Mouse (Mus musculus): ENCODE data around the gene Olfr968. TPM values are rescaled to one million over a fixed set of nuclear protein-coding genes. Genes with fewer than 3 reads are reported as not detected.

Olfr968 gene
- polyA plus RNA-seq (2017; shearing (Covaris generic)) = not detected

DNA sequence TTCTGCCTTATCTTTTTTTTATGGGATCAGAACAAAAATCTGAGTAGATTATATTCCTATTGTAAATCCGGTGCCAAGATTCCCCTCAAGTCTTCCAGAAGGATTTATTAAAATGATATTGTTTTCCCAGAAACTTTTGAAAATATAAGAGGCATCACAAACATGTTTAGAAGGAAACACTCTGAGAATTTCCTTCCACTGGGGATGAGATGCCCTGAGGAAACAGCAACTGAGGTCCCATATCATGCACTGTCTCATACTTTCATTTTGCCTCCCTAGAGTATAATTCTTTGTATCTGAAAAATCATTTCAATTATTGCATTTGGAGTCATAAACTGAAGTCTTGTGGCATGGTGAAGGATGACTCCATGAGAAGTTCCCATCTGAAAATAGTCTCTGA, at the start of gene Olfr968:
Gene Olfr968, minus strand, starts transcription at position 101 of the 400 bp plus-strand sequence.

DNA sequence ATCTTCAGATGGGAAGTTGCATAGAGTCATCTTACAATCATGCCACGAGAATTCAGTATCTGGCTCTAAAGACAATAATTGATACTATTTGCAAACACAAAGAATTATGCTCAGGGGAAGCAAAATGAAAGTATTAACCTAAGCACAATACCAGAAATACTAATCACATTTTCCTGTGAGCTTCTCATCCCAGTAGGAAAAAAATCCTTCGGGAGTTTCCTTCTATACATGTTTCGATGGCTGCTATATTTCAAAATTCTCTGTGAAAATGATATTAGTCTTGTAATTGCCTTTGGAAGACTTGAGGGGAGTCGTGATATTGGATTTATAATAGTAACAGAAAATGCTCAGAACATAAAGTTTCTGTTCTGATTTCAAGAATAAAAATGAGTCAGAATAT, 25.5 kb upstream of the Olfr968 start, which contains the start of gene Olfr970:
Gene Olfr970, plus strand, starts transcription at position 301 of the 400 bp plus-strand sequence.

DNA sequence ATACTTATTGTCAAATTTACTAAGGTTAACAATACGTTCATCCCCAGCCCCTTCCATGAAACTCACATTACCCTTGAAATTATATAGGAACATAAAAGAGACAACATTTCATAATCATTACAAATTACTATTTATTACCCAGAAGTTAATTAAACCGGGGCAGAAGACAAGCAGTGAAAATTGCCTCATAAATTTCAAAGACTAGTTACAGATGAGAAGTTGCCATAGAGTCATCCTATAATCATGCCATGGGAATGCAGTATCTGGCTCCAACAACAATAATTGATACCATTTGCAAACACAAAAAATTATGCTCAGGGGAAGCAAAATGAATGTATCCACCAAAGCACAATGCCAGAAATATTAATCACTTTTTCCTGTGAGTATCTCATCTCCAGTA, 7.5 kb upstream of the Olfr968 start, which contains the start of gene Olfr969:
Gene Olfr969, plus strand, starts transcription at position 388 of the 400 bp plus-strand sequence.

DNA sequence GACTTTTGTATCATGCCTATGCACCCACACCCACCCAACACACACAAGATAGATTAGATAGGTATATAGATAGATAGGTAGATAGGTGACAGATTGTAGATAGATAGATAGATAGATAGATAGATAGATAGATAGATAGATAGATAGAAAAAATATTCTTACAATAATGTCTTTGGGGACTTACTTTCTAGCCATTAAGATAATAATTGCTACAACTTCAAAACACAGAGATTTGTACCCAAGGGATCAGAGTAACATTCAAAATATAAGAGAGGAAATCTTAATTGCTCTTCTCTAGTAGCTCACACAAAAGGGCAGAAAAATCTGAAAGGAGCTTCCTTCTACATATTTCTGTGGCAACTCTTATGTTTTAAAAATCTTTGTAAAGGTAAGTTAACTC, 37.1 kb downstream of the Olfr968 start, which contains the start of gene Olfr967:
Gene Olfr967, plus strand, starts transcription at position 301 of the 400 bp plus-strand sequence.

DNA sequence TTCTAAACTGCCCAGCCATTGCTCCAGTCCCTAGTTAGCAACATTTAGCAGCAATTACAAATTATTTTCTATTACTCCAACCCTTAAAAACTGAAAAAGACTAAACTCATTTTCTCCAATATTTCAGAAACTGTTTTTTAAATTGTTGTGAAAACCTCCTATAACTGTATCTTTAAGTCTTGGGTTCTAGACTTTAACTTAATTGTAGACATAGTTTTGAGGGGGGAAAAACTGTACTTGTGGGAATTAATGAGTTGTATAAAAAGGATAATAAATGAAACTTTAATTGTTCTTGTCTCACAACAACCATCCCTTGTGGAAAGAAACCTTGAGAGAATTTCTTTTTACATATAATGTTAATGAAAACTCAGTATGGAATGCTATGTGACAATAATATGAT, 52.4 kb downstream of the Olfr968 start, which contains the start of gene Olfr150:
Gene Olfr150, plus strand, starts transcription at position 301 of the 400 bp plus-strand sequence.

Other genes starting within 250 kb of the Olfr968 start
- 0.27 TPM for gene Olfr958, start 229.2 kb downstream of the Olfr968 start, polyA plus RNA-seq (2017; shearing (Covaris generic))
- gene Olfr959, start 207.7 kb downstream of the Olfr968 start, polyA plus RNA-seq (2017; shearing (Covaris generic)) = not detected
- gene AW551984, start 178.8 kb downstream of the Olfr968 start, polyA plus RNA-seq (2017; shearing (Covaris generic)) = 0.41 TPM
- 0.22 TPM for gene Olfr148, start 172.6 kb downstream of the Olfr968 start, polyA plus RNA-seq (2017; shearing (Covaris generic))
- gene Olfr960, start 161.9 kb downstream of the Olfr968 start, polyA plus RNA-seq (2017; shearing (Covaris generic)) = not detected
- 0.51 TPM for gene Olfr961, start 138.2 kb downstream of the Olfr968 start, polyA plus RNA-seq (2017; shearing (Covaris generic))
- not detected for gene Olfr963, start 116.0 kb downstream of the Olfr968 start, polyA plus RNA-seq (2017; shearing (Covaris generic))
- gene Olfr149, start 76.1 kb downstream of the Olfr968 start, polyA plus RNA-seq (2017; shearing (Covaris generic)) = not detected
- gene Olfr965, start 71.9 kb downstream of the Olfr968 start, polyA plus RNA-seq (2017; shearing (Covaris generic)) = not detected
- 0.52 TPM for gene Olfr150, start 52.3 kb downstream of the Olfr968 start, polyA plus RNA-seq (2017; shearing (Covaris generic))
- not detected for gene Olfr967, start 37.0 kb downstream of the Olfr968 start, polyA plus RNA-seq (2017; shearing (Covaris generic))
- gene Olfr969, start 7.7 kb upstream of the Olfr968 start, polyA plus RNA-seq (2017; shearing (Covaris generic)) = 0.55 TPM
- gene Olfr970, start 25.6 kb upstream of the Olfr968 start, polyA plus RNA-seq (2017; shearing (Covaris generic)) = not detected
- gene Olfr971, start 53.6 kb upstream of the Olfr968 start, polyA plus RNA-seq (2017; shearing (Covaris generic)) = not detected
- not detected for gene Olfr972, start 83.2 kb upstream of the Olfr968 start, polyA plus RNA-seq (2017; shearing (Covaris generic))
- not detected for gene Olfr229, start 124.1 kb upstream of the Olfr968 start, polyA plus RNA-seq (2017; shearing (Covaris generic))
- gene Olfr974, start 154.2 kb upstream of the Olfr968 start, polyA plus RNA-seq (2017; shearing (Covaris generic)) = 0.24 TPM
- gene Olfr975, start 168.8 kb upstream of the Olfr968 start, polyA plus RNA-seq (2017; shearing (Covaris generic)) = not detected
- not detected for gene Olfr976, start 177.9 kb upstream of the Olfr968 start, polyA plus RNA-seq (2017; shearing (Covaris generic))
- gene Olfr978, start 208.9 kb upstream of the Olfr968 start, polyA plus RNA-seq (2017; shearing (Covaris generic)) = 0.49 TPM
- gene Olfr979, start 220.2 kb upstream of the Olfr968 start, polyA plus RNA-seq (2017; shearing (Covaris generic)) = not detected
- gene Olfr980, start 226.3 kb upstream of the Olfr968 start, polyA plus RNA-seq (2017; shearing (Covaris generic)) = 0.12 TPM
- gene Olfr981, start 238.2 kb upstream of the Olfr968 start, polyA plus RNA-seq (2017; shearing (Covaris generic)) = not detected